Mouse (Mus musculus) thymus, adult 2 months (tissue): ENCODE measurements around the gene Pknox2.

Source experiments
- CTCF ChIP-seq: fragments of 200-500 bp; IDR thresholded peaks from 2 replicates; pipeline ENCODE4 v1.5.1; 2012; ENCODE audit warnings: mild to moderate bottlenecking, control low read depth, low read length, moderate library complexity, borderline replicate concordance; ENCODE audit not compliant: control insufficient read depth, poor library complexity, insufficient read depth; ENCODE audit errors: extremely low read depth
- POLR2A ChIP-seq: fragments of 200-500 bp; IDR thresholded peaks from 2 replicates; pipeline ENCODE4 v1.6.1; 2012; ENCODE audit warnings: mild to moderate bottlenecking, low read length, control low read depth, moderate library complexity; ENCODE audit not compliant: control insufficient read depth, poor library complexity, insufficient read depth; ENCODE audit errors: extremely low read depth

- TF ChIP-seq CTCF (no peak), POLR2A (no peak)
These were observed 52.8 kb downstream of the Pknox2 start for GRCm38 (mm10) chr9:37094230-37094990.
